Mouse (Mus musculus) urinary bladder, postnatal 25 days (tissue): ENCODE results near the gene Parp1.
A peak's percentile ranks its signal among the peaks of the same experiment; 100 is the strongest.

ENCODE experiments used
- DNase-seq: peaks from one replicate; pipeline ENCODE4 v3.0.0; 2022; ENCODE audit warnings: low spot score

Gene Parp1

GRCm38 (mm10) chr1:180568761-180569452 is at the start of gene Parp1:
Parp1 (plus strand) TSS chr1:180568924.
- peak; percentile 96 for DNase-seq

GRCm38 (mm10) chr1:180519520-180519919 is 49.2 kb upstream of the Parp1 start:
- DNase-seq = no peak

GRCm38 (mm10) chr1:180520190-180520589 is 48.5 kb upstream of the Parp1 start:
- no peak for DNase-seq

GRCm38 (mm10) chr1:180523320-180523719 is 45.4 kb upstream of the Parp1 start:
- no peak for DNase-seq

GRCm38 (mm10) chr1:180525301-180525700 is 43.4 kb upstream of the Parp1 start:
- DNase-seq = no peak

GRCm38 (mm10) chr1:180529847-180530246 is 38.9 kb upstream of the Parp1 start:
- DNase-seq = no peak

GRCm38 (mm10) chr1:180530457-180531263 is 38.1 kb upstream of the Parp1 start:
- DNase-seq = no peak

- no peak for DNase-seq
Measured at GRCm38 (mm10) chr1:180532671-180533070, 36.1 kb upstream of the Parp1 start.

GRCm38 (mm10) chr1:180536719-180537118 is 32.0 kb upstream of the Parp1 start:
- DNase-seq = no peak

- DNase-seq = no peak
Measured at GRCm38 (mm10) chr1:180541251-180541650, 27.5 kb upstream of the Parp1 start.

GRCm38 (mm10) chr1:180541883-180542711 is 26.6 kb upstream of the Parp1 start:
- no peak for DNase-seq

GRCm38 (mm10) chr1:180542712-180543371 is 25.9 kb upstream of the Parp1 start:
- DNase-seq = no peak

- DNase-seq = no peak
Measured at GRCm38 (mm10) chr1:180545918-180546545, 22.7 kb upstream of the Parp1 start.

GRCm38 (mm10) chr1:180546798-180547750 is 21.6 kb upstream of the Parp1 start:
- no peak for DNase-seq

GRCm38 (mm10) chr1:180547751-180548669 is 20.7 kb upstream of the Parp1 start:
- no peak for DNase-seq

GRCm38 (mm10) chr1:180549539-180550308 is 19.0 kb upstream of the Parp1 start:
- DNase-seq = no peak

GRCm38 (mm10) chr1:180550770-180551169 is 18.0 kb upstream of the Parp1 start:
- no peak for DNase-seq

GRCm38 (mm10) chr1:180556899-180557298 is 11.8 kb upstream of the Parp1 start:
- DNase-seq = no peak
